Mouse (Mus musculus): Measurements from ENCODE around the gene Gucy2d.

- no peak for TF ChIP-seq CTCF (IDR thresholded peaks at IDR 0.05; ENCODE audit: borderline replicate concordance, extremely low read depth, insufficient read depth, insufficient read length)
- no peak for TF ChIP-seq POLR2A (IDR thresholded peaks at IDR 0.05; ENCODE audit: borderline replicate concordance, extremely low read depth, insufficient read depth, insufficient read length, poor library complexity, severe bottlenecking)
Measured at GRCm38 (mm10) chr7:98510961-98511958, 71.0 kb downstream of the Gucy2d start.

Data from brain, embryonic 14.5 days (tissue).